Mouse (Mus musculus) liver, embryonic 11.5 days (tissue): Measurements from ENCODE around the gene Stac2. TPM values are rescaled to one million over a fixed set of nuclear protein-coding genes. Genes with fewer than 3 reads are reported as not detected.
A peak's percentile ranks its signal among the peaks of the same experiment; 100 is the strongest.

Source experiments
- ATAC-seq: fragments of 200-750 bp; cut with Nextera tagmentation; replicated peaks from 2 replicates; pipeline ENCODE4 v1.8.0; 2017; ENCODE audit warnings: moderate number of reproducible peaks, mild to moderate bottlenecking, moderate TSS enrichment, moderate library complexity; ENCODE audit not compliant: low FRiP score
- DNase-seq: peaks from one replicate; pipeline ENCODE4 v3.0.0-alpha.2; 2017; ENCODE audit warnings: low spot score
- H3K27ac ChIP-seq: fragments of 300-500 bp; sonication (generic); 2 replicates; pipeline ENCODE4 v1.5.1; 2014; ENCODE audit warnings: mild to moderate bottlenecking, low read depth, low read length, control low read depth
- H3K27me3 ChIP-seq: fragments of 300-500 bp; sonication (generic); replicated peaks from 2 replicates; pipeline ENCODE4 v1.6.1; 2014; ENCODE audit warnings: low read length, mixed read lengths; ENCODE audit not compliant: control insufficient read depth, insufficient read depth
- H3K36me3 ChIP-seq: fragments of 300-500 bp; sonication (generic); 2 replicates; pipeline ENCODE4 v1.6.1; 2014; ENCODE audit warnings: mild to moderate bottlenecking, low read length, moderate library complexity, mixed read lengths; ENCODE audit not compliant: control insufficient read depth, insufficient read depth
- H3K4me1 ChIP-seq: fragments of 300-500 bp; sonication (generic); replicated peaks from 2 replicates; pipeline ENCODE4 v1.6.1; 2014; ENCODE audit warnings: low read length, mixed read lengths; ENCODE audit not compliant: control insufficient read depth, insufficient read depth
- H3K4me2 ChIP-seq: fragments of 300-500 bp; sonication (generic); 2 replicates; pipeline ENCODE4 v1.6.1; 2014; ENCODE audit warnings: mild to moderate bottlenecking, control low read depth, moderate library complexity
- H3K4me3 ChIP-seq: fragments of 300-500 bp; sonication (generic); 2 replicates; pipeline ENCODE4 v1.5.1; 2014; ENCODE audit warnings: low read depth, low read length, control low read depth
- H3K9ac ChIP-seq: fragments of 300-500 bp; sonication (generic); 2 replicates; pipeline ENCODE4 v1.6.1; 2014; ENCODE audit warnings: low read depth, low read length, control low read depth
- H3K9me3 ChIP-seq: fragments of 300-500 bp; sonication (generic); 2 replicates; pipeline ENCODE4 v1.6.1; 2016; ENCODE audit warnings: low read length, inconsistent platforms, mixed read lengths; ENCODE audit not compliant: control insufficient read depth
- WGBS: fragments of 180-500 bp; shearing (Covaris S2); extraction: QIAGEN DNeasy Blood & Tissue Kit; methylation state at CpG from one replicate; pipeline ENCODE4 v1.1.7; 2014; 5-methylcytosine and 5-hydroxymethylcytosine counted together
- polyA plus RNA-seq: library from polyadenylated mRNA; unstranded; fragments of >200 nt; fragmentation: Nextera tagmentation; extraction: Ambion mirVana; gene quantifications from 2 replicates; pipeline ENCODE4 v1.2.1, GENCODE M21; 2014

Gene Stac2
- polyA plus RNA-seq, 1 experiment from 2014 or later, result 0.43 TPM

DNA sequence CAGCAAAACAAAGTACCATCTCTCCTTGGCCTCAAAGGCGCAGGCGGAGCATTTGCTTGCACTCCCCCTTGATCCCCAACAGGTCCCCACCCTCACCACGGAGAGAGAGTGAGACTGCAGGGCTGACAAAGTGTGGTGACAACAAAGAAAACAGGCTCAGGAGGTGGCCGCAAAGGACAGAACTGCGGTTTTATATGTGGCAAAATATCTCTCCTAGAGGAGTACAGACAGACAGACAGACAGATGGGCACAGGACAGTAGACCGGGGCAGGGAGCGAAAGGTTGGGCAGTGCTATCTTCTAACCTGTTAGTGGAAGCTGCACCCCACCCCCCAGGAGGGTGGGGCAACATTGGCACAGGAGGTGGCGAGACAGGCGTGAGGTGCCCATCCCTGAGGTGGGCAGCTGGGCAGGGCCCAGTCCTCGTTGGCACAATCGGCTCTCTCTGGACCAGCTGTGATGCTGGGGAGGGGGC lies 51.9 kb downstream of the Stac2 start:
- H3K27me3 ChIP-seq, result peaks cover 28% of the 10 kb centered on the region

GRCm38 (mm10) chr11:98000378-98001140 lies 52.7 kb downstream of the Stac2 start:
- Histone ChIP-seq H3K9me3 (no peaks in the 10 kb centered on the region), H3K4me3 (no peak overlapping the region), H3K36me3 (no peaks in the 10 kb centered on the region), H3K9ac (no peak overlapping the region), H3K4me2 (peak overlapping the region; percentile 3; the same call in 1 of the 2 replicates), H3K27ac (no peak overlapping the region), H3K27me3 (peaks cover 28% of the 10 kb centered on the region), H3K4me1 (peaks cover 9% of the 10 kb centered on the region)
- 32% methylated on average over 7 of the region's 7 CpGs for WGBS
- DNase-seq (no peak), ATAC-seq (no peak)

More for the DNA sequence above, 51.9 kb downstream of the Stac2 start:
- ATAC-seq (no peak), DNase-seq (no peak)
- Histone ChIP-seq H3K4me1 (peaks cover 7% of the 10 kb centered on the region), H3K27ac (no peak overlapping the region), H3K36me3 (no peaks in the 10 kb centered on the region), H3K4me3 (no peak overlapping the region), H3K9me3 (no peaks in the 10 kb centered on the region), H3K9ac (no peak overlapping the region), H3K4me2 (no peak overlapping the region)
- 30% methylated on average over 11 of the region's 11 CpGs for WGBS

- H3K4me3 ChIP-seq, result no peak overlapping the region
- no peak for ATAC-seq
- peak overlapping the region; percentile 31; the same call in 1 of the 2 replicates for H3K9ac ChIP-seq
- H3K4me1 ChIP-seq, result peaks cover 17% of the 10 kb centered on the region
- 0 out of 2 replicates have a peak overlapping the region, but pooled peaks have one; percentile 3 for H3K4me2 ChIP-seq
- peaks cover 28% of the 10 kb centered on the region for H3K27me3 ChIP-seq
- DNase-seq, result no peak
- 52% methylated on average over 5 of the region's 5 CpGs for WGBS
- H3K36me3 ChIP-seq, result no peaks in the 10 kb centered on the region
- H3K9me3 ChIP-seq, result no peaks in the 10 kb centered on the region
- H3K27ac ChIP-seq, result no peak overlapping the region
Measured at GRCm38 (mm10) chr11:97999748-98000147, 53.5 kb downstream of the Stac2 start.

GRCm38 (mm10) chr11:97998898-97999608 lies 54.2 kb downstream of the Stac2 start:
- Histone ChIP-seq H3K9me3 (no peaks in the 10 kb centered on the region), H3K27ac (no peak overlapping the region), H3K4me1 (peaks cover 22% of the 10 kb centered on the region), H3K4me2 (no peak overlapping the region), H3K36me3 (no peaks in the 10 kb centered on the region), H3K4me3 (no peak overlapping the region), H3K9ac (no peak overlapping the region), H3K27me3 (peaks cover 28% of the 10 kb centered on the region)
- ATAC-seq, result no peak
- 45% methylated on average over 7 of the region's 7 CpGs for WGBS
- no peak for DNase-seq

DNA sequence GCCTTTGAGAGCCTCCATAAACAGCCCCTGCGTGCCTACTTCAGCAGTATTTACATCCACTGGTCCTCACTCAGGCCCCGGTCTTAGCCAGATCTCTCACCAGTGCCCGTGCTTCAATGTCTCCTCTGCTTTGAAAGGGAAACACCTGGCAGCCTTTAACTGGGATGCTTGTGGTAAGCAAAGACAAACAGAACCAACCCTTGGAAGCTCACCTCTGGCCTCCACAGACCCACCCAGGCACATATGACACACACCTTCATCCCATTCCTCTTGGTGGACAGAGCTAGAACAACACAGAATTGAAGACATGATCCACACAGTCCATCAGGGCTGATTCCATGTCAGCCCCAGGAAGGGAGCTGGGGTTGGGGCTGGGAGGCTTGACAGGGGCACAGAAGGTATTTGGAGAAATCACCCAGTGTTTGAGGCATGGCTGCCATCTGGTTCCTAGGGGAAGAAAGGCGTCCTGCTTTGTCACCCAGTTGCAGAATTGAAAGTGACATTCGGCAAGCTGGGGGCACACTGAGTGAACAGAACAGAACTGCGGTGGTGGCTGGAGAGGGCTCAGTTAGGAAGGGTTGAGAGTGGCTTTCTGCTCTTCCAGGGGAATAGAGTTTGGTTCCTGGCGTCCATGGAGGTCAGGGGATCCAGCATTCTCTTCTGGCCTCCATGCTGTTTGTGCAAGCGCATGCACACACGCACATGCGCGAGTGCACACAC lies 55.0 kb downstream of the Stac2 start:
- ATAC-seq (no peak), DNase-seq (no peak)
- H3K4me1 ChIP-seq, result peaks cover 20% of the 10 kb centered on the region
- no peak overlapping the region for H3K9ac ChIP-seq
- H3K9me3 ChIP-seq, result no peaks in the 10 kb centered on the region
- H3K4me2 ChIP-seq, result no peak overlapping the region
- 81% methylated on average over 11 of the region's 11 CpGs for WGBS
- H3K4me3 ChIP-seq, result no peak overlapping the region
- H3K36me3 ChIP-seq, result no peaks in the 10 kb centered on the region
- peaks cover 27% of the 10 kb centered on the region for H3K27me3 ChIP-seq
- no peak overlapping the region for H3K27ac ChIP-seq

DNA sequence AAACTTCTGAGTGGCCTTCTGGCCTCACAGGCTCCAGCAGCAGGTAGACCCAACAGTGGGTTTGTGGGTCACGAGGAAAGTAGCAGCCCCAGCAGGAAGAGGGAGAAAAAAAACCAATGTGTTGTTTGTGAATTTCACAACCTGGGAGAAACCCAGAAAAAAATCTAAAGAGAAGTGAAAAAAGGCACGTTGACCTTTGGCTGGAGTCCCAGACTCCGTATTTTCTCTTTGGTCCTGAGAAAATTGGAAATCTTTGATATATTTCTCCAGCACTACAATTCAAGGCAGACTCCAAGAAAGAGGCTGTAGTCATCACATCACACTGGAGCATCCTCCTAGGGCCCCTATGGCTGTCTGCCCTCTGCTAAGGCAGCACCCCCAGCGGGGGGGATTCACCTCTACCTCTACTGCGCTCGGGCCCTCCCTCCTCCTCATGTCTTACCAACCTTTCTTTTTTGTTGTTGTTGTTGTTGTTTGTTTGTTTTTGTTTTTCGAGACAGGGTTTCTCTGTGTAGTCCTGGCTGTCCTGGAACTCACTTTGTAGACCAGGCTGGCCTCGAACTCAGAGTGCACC lies 55.8 kb downstream of the Stac2 start:
- H3K27me3 ChIP-seq, result peaks cover 21% of the 10 kb centered on the region

GRCm38 (mm10) chr11:97996691-97997090 lies 56.6 kb downstream of the Stac2 start:
- Histone ChIP-seq H3K9me3 (no peaks in the 10 kb centered on the region), H3K4me1 (peaks cover 15% of the 10 kb centered on the region), H3K4me2 (no peak overlapping the region), H3K9ac (no peak overlapping the region), H3K36me3 (no peaks in the 10 kb centered on the region), H3K4me3 (no peak overlapping the region), H3K27me3 (peaks cover 17% of the 10 kb centered on the region), H3K27ac (no peak overlapping the region)
- WGBS, result 46% methylated on average over 1 of the region's 1 CpGs
- DNase-seq (no peak), ATAC-seq (no peak)

More for the DNA sequence above, 55.8 kb downstream of the Stac2 start:
- Histone ChIP-seq H3K4me3 (no peak overlapping the region), H3K9me3 (no peaks in the 10 kb centered on the region), H3K36me3 (no peaks in the 10 kb centered on the region), H3K27ac (no peak overlapping the region), H3K9ac (no peak overlapping the region), H3K4me1 (peaks cover 15% of the 10 kb centered on the region), H3K4me2 (no peak overlapping the region)
- 73% methylated on average over 8 of the region's 8 CpGs for WGBS
- DNase-seq, result no peak
- no peak for ATAC-seq

- Histone ChIP-seq H3K36me3 (no peaks in the 10 kb centered on the region), H3K4me3 (peak within 1 kb of the TSS; percentile 41), H3K4me2 (peak within 1 kb of the TSS; percentile 88), H3K27me3 (peaks cover 10% of the 10 kb centered on the region), H3K4me1 (peaks cover 15% of the 10 kb centered on the region), H3K9me3 (no peaks in the 10 kb centered on the region), H3K9ac (peak within 1 kb of the TSS; percentile 23; the same call in 1 of the 2 replicates), H3K27ac (no peak within 1 kb of the TSS)
- DNase-seq, result peak; percentile 60
- WGBS, result 2% methylated on average over 26 of the region's 26 CpGs
- ATAC-seq, result no peak
Measured at GRCm38 (mm10) chr11:97995564-97996288, 57.5 kb downstream of the Stac2 start, which contains the start of gene Arl5c. Gene Arl5c (minus strand): TSS chr11:97996181.
